ENCODE assay signal across 8 mouse cellular contexts in genomic region chr5:143732180-143732891, GRCm38 (mm10). TPM values are rescaled to one million over a fixed set of nuclear protein-coding genes. Genes with fewer than 3 reads are reported as not detected.
DNase-seq lines count a peak whose midpoint lies in the region; ATAC-seq lines count a peak whose summit lies in the region.

Usp42 (minus strand) TSS chr5:143732280.

- H3K27me3 ChIP-seq in intestine, embryonic 14.5 days (replicated peaks; ENCODE audit: control insufficient read depth, insufficient read depth, low read length), result no peaks in the 10 kb centered on the region

- H3K4me3 ChIP-seq in intestine, embryonic 14.5 days (ENCODE audit: low read depth, low read length), result peak within 1 kb of the TSS; percentile 79

- WGBS in intestine, embryonic 14.5 days, result under 1% methylated on average over 55 of the region's 82 CpGs

- peak within 1 kb of the TSS; percentile 85 for H3K27ac ChIP-seq in intestine, embryonic 14.5 days (ENCODE audit: low read depth)

- peak; percentile 98 for ATAC-seq in intestine, embryonic 14.5 days (replicated peaks; ENCODE audit: low FRiP score, low TSS enrichment, low read depth)

- peaks cover 10% of the 10 kb centered on the region for H3K4me1 ChIP-seq in intestine, embryonic 14.5 days (replicated peaks; ENCODE audit: control insufficient read depth, insufficient read depth, low read length)

- intact Hi-C loops in left cerebral cortex, postnatal 14 days (cut with DNase I), result loop anchor here (2.0 to 10.0 kb wide), 3 partner anchors 76 to 408 kb away; partner anchors contain the start of genes Aimp2, Pms2 and Zdhhc4

- peaks cover 7% of the 10 kb centered on the region for H3K36me3 ChIP-seq in intestine, embryonic 14.5 days (ENCODE audit: control insufficient read depth, insufficient read depth, low read length)

- no peaks in the 10 kb centered on the region for H3K9me3 ChIP-seq in intestine, embryonic 14.5 days (ENCODE audit: control insufficient read depth, low read length)

- H3K4me2 ChIP-seq in intestine, embryonic 14.5 days (ENCODE audit: low read length), result peak within 1 kb of the TSS; percentile 66

- peak within 1 kb of the TSS; percentile 76 for H3K9ac ChIP-seq in intestine, embryonic 14.5 days (ENCODE audit: low read length)

- DNase-seq in adrenal gland, adult 18-20 months (ENCODE audit: low spot score in 2 of 2), result peak; percentile 92 to 97
- peak; percentile 99 for DNase-seq in embryo, embryonic 11 days
- peak; percentile 98 for DNase-seq in gastrocnemius, postnatal 25 days
- peak; percentile 92 for DNase-seq in intestine, embryonic 14.5 days (ENCODE audit: low spot score)
- peak; percentile 96 to 98 for DNase-seq in left cerebral cortex, postnatal 14 days (ENCODE audit: low spot score in 2 of 2)
- DNase-seq in mesoderm, embryonic 11.5 days (ENCODE audit: low read depth, low spot score), result peak; percentile 97
- DNase-seq in right cerebral cortex, postnatal 36 days (ENCODE audit: low spot score in 2 of 2), result peak; percentile 95 to 96
- peak; percentile 96 for DNase-seq in yolk sac, embryonic 10.5 days (ENCODE audit: low spot score)

RNA-seq across cellular contexts. Expression of gene Usp42, which starts in this region (rescaled TPM):
- 10 to 100 TPM; 10.2 to 11.7 TPM for total RNA-seq in adrenal gland, adult 18-20 months (2021)
- 1 to 10 TPM; 4.3 to 5.3 TPM for total RNA-seq in gastrocnemius, postnatal 25 days (2021)
- 19.5 and 20.4 TPM in 2 replicates for polyA plus RNA-seq in intestine, embryonic 14.5 days (2014; fragmentation: Nextera tagmentation; extraction: Ambion mirVana)
- 10 to 100 TPM; 21.7 to 25.3 TPM for total RNA-seq in left cerebral cortex, postnatal 14 days (2021)

Comparison
In these comparisons a context has a peak if more than half of its experiments do, and no peak if none do; other contexts are left out.
1. Peak in every context shown above with its lines: DNase-seq, ATAC-seq, H3K4me3 ChIP-seq and H3K27ac ChIP-seq.